ENCODE assay signal across 8 mouse cellular contexts in genomic region chr7:80116158-80116557, GRCm38 (mm10). TPM values are rescaled to one million over a fixed set of nuclear protein-coding genes. Genes with fewer than 3 reads are reported as not detected.
DNase-seq lines count a peak whose midpoint lies in the region; ATAC-seq and TF ChIP-seq lines count a peak whose summit lies in the region.

No protein-coding gene starts in this region.

- H3K9ac ChIP-seq in kidney, postnatal 0 days (ENCODE audit: low read depth, low read length), result no peak overlapping the region

- peak overlapping the region; percentile 100; the same call in 1 of the 2 replicates for H3K27ac ChIP-seq in heart, embryonic 10.5 days
- H3K27ac ChIP-seq in kidney, postnatal 0 days, result no peak overlapping the region

- peak overlapping the region; percentile 99 for H3K4me3 ChIP-seq in heart, embryonic 10.5 days
- H3K4me3 ChIP-seq in kidney, postnatal 0 days (replicated peaks; ENCODE audit: low read depth, low read length), result no peak overlapping the region; the same call in 1 of the 2 replicates
- peak overlapping the region; percentile 45 for H3K4me3 ChIP-seq in myocyte

- TF ChIP-seq POLR2A in myocyte (IDR thresholded peaks at IDR 0.05; ENCODE audit: insufficient read length, low read depth), result no peak

- H3K36me3 ChIP-seq in heart, embryonic 10.5 days, result peaks cover 9% of the 10 kb centered on the region
- H3K36me3 ChIP-seq in kidney, postnatal 0 days (ENCODE audit: insufficient read depth, low read length), result no peaks in the 10 kb centered on the region
- H3K36me3 ChIP-seq in myocyte (ENCODE audit: control insufficient read depth, insufficient read depth), result no peaks in the 10 kb centered on the region

- WGBS in heart, embryonic 10.5 days, result 72% methylated on average over 2 of the region's 2 CpGs
- 79% methylated on average over 2 of the region's 2 CpGs for WGBS in kidney, postnatal 0 days

- peaks cover 80% of the 10 kb centered on the region for H3K4me1 ChIP-seq in heart, embryonic 10.5 days
- H3K4me1 ChIP-seq in kidney, postnatal 0 days (replicated peaks; ENCODE audit: insufficient read depth, low read length), result peaks cover 19% of the 10 kb centered on the region; the same call in 1 of the 2 replicates

- H3K9me3 ChIP-seq in heart, embryonic 10.5 days, result no peaks in the 10 kb centered on the region
- no peaks in the 10 kb centered on the region for H3K9me3 ChIP-seq in kidney, postnatal 0 days (replicated peaks; ENCODE audit: low read length)

- no peak for TF ChIP-seq CTCF in kidney, postnatal 0 days (IDR thresholded peaks at IDR 0.05; ENCODE audit: low read depth)

- peaks cover 30% of the 10 kb centered on the region for H3K79me2 ChIP-seq in myocyte (ENCODE audit: control insufficient read depth, insufficient read depth)

- peak overlapping the region; percentile 75 for H3K4me2 ChIP-seq in kidney, postnatal 0 days (ENCODE audit: low read length)
- peak overlapping the region; percentile 30 for H3K4me2 ChIP-seq in myocyte (ENCODE audit: low read depth)

- ATAC-seq in kidney, postnatal 0 days (replicated peaks; ENCODE audit: low FRiP score, low read depth), result no peak

- H3ac ChIP-seq in myocyte (ENCODE audit: control insufficient read depth, insufficient read length), result no peak overlapping the region

- H3K27me3 ChIP-seq in heart, embryonic 10.5 days (ENCODE audit: insufficient read depth, poor library complexity, severe bottlenecking), result no peaks in the 10 kb centered on the region
- no peaks in the 10 kb centered on the region for H3K27me3 ChIP-seq in kidney, postnatal 0 days (ENCODE audit: insufficient read depth, low read length)
- H3K27me3 ChIP-seq in myocyte (ENCODE audit: control insufficient read depth, insufficient read depth, insufficient read length), result no peaks in the 10 kb centered on the region

- peak; percentile 53 for DNase-seq in kidney, adult 18-20 months
- no peak for DNase-seq in kidney, adult 11 months
- no peak for DNase-seq in heart, embryonic 10.5 days (ENCODE audit: low spot score)
- DNase-seq in kidney, postnatal 0 days (ENCODE audit: low spot score), result no peak
- DNase-seq in frontal cortex, postnatal 36 days (ENCODE audit: low spot score in 2 of 2), result no peak
- DNase-seq in spleen, postnatal 14 days (ENCODE audit: low spot score in 2 of 2), result no peak
- no peak for DNase-seq in natural killer cell, adult 2 months (ENCODE audit: low spot score in 2 of 2)

TF ChIP-seq in myocyte, 11 proteins besides CTCF, POLR2A, EP300 and RAD21:
- TF ChIP-seq MYOD1 (IDR thresholded peaks at IDR 0.05; ENCODE audit: control insufficient read depth in 1 of 3, insufficient read length in 2 of 3, low read depth in 2 of 3) (no peak), SRF (IDR thresholded peaks at IDR 0.05; ENCODE audit: control insufficient read depth, insufficient read length, low read depth) (no peak), MYOG (IDR thresholded peaks at IDR 0.05; ENCODE audit: control insufficient read depth in 1 of 3, insufficient read depth in 1 of 3, insufficient read length in 2 of 3, low read depth in 2 of 3) (no peak), TCF3 (IDR thresholded peaks at IDR 0.05; ENCODE audit: insufficient read length, low read depth) (no peak), REST (IDR thresholded peaks at IDR 0.05; ENCODE audit: insufficient read depth, insufficient read length) (no peak), CEBPB (IDR thresholded peaks at IDR 0.05; ENCODE audit: insufficient read depth, poor library complexity, severe bottlenecking) (no peak), TCF12 (IDR thresholded peaks at IDR 0.05; ENCODE audit: insufficient read depth, poor library complexity, severe bottlenecking) (no peak), USF1 (IDR thresholded peaks at IDR 0.05; ENCODE audit: low read depth) (no peak), POLR2AphosphoS2 (IDR thresholded peaks at IDR 0.05; ENCODE audit: insufficient read length, low read depth) (no peak), MAX (IDR thresholded peaks at IDR 0.05; ENCODE audit: low read depth) (no peak), E2F4 (IDR thresholded peaks at IDR 0.05; ENCODE audit: insufficient read depth) (no peak)

RNA-seq across cellular contexts. Expression of gene Idh2, which starts 1.0 kb away (rescaled TPM):
- 830 and 1,266 TPM in 2 replicates for polyA plus RNA-seq in heart, embryonic 10.5 days (2016; fragmentation: Nextera tagmentation; extraction: Ambion mirVana)
- polyA plus RNA-seq in kidney, postnatal 0 days (2015; fragmentation: Nextera tagmentation; extraction: Ambion mirVana), result 630 and 689 TPM in 2 replicates
- polyA plus RNA-seq in myocyte (2012; fragmentation: generic; extraction: Trizol), result 159 TPM
